Mouse (Mus musculus) embryo, embryonic 11.5 days (tissue): Measurements from ENCODE around the gene Kif13a.
A peak's percentile ranks its signal among the peaks of the same experiment; 100 is the strongest.

Experiments
- DNase-seq: peaks from one replicate; pipeline ENCODE4 v3.0.0-alpha.2; 2012; ENCODE audit warnings: low read depth, low spot score

The Kif13a gene

DNA sequence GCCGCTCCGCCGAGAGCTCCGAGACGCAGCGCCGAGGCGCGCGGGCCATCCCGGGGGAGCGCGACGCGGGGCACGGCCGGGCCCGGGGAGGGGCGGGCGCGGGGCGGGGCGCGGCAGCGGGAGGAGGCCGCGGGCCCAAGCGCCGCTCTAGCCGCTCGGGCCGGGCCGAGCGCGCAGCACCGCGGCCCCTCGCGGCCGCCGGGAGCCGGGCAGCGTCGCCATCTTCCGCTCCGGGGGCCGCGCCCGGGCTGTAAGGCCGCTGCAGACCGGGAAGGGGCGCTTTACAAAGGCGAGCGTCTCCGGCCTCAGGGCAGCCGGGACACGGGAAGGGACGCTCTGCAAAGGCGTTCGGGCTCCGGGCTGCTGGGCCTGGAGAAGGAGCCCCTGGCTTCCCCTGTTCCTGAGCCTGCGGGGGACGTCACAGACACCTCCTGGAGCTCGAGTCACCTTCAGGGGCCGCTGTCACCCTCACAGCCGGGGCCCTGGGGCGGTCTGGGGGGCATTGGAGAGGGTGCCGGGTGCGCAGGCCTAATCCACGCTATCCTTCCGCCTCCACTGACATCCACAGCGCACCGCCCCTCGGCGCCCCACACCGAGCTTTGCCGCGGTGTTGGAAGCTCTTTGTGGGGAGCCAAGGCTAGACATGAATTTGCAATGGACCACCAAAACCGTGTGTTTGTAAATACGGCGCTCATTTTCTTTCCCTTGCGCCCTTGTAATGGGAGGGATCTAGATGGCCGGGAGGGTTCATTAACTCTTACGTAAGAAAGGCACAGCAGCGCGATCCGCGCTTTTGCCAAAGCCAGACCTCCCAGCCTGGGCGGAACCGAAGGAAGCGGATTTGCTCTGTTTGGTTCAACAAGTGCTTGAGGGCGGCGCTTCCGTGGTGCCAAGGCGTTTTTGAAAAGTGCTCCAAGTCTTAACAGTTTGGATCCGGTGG, at the start of gene Kif13a:
TSS of gene Kif13a (minus strand) at position 149 of the 940 bp plus-strand sequence.
- DNase-seq, result peak; percentile 77

DNA sequence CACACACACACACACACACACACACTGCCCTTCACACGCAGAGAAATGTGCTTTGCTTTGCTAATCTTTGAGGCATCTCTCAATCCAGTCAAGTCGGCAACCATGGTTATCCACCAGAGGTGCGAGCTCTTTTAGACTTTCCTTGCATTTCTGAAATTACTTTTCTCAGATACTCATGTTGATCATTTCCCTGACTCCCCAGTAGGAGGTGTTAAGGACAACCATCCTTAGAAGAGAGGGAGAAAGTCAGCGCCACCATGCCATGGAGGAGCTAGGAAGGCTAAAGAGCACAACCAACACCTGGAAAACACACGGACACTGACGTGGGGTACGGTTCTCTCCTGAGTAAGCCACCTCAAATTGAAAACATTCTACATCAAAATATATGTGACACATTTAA, 46.9 kb upstream of the Kif13a start:
- no peak for DNase-seq

DNA sequence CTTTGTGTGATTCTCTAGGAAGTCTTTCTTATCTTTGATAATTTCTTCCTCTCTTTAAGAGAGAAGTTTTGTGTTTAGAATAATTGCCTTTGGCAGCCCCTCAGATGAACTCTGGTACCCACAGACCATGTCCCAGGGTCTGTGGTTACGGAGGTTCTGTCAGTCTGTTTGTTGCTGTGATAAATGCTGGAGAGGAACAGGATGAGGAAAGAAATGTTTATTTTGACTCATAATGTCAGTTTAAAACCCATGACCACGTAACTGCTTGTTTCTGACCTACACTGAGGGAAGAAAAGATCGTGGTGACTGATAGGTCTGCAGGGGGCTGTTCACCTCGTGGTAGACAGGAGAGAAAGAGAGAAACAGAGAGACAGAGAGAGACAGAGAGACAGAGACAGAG, 46.3 kb upstream of the Kif13a start:
- DNase-seq, result no peak

DNA sequence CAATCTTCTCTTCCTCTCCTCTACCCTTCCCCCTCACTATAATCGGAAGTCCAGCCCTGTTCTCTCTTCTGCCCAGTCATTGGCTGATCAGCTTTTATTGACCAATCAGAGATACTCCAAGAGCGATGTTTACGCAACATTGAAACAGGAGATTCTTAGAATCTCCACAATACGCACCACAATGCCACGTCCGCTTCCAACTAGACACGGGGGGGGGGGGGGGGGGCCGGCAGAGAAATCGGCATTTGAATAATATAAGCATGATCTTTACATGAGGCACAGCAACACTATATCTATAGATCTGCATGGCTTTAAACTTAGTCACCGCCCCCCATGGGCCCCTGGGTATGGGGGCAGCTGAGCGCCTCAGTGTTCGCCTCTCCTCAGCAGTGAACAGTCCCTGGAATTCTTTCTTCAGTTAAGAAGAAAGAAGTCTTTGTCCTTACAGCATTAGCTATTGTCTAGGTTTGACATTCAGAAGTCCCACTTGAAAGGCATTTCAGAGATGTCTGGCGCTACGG, 45.4 kb upstream of the Kif13a start:
- DNase-seq, result no peak

- no peak for DNase-seq
Observed at GRCm38 (mm10) chr13:46970286-46970945, 40.7 kb upstream of the Kif13a start.

DNA sequence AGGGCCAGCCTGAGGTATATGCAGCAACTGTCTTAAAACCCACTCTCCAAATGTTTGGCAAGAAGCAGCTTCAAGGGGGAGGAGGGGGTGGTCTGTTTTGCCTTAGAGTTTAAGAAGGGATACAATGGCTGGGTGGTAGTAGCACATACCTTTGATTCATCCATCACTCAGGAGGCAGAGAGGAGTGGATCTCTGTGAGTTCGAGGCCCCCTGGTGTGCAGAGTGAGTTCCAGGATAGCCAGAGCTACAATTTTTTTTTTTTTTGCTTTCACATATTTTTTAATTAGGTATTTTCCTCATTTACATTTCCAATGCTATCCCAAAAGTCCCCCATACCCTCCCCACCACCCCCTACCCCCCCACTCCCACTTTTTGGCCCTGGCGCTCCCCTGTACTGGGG, 39.0 kb upstream of the Kif13a start:
- DNase-seq, result no peak

GRCm38 (mm10) chr13:46967308-46967707, 37.6 kb upstream of the Kif13a start:
- DNase-seq, result no peak

GRCm38 (mm10) chr13:46960878-46961474, 31.3 kb upstream of the Kif13a start:
- DNase-seq, result no peak

DNA sequence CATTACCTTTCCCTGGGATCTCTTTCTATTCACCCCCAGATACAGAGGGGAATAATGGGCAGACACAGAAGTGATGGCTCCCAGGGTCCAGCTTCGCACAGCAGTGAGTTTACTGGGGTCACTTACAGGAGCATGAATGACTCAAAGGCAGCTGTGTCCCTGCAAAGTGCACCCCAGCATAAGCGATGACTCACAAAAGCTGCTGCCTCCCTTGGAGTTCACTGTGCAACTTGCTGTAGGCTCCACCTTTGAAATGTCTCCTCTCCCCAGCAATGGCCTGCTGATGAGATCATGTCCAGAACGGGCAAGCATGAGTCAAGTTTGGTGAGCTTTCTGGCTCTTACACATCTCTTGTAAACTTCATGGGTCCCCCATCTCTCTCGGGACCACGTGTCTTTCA, 29.5 kb upstream of the Kif13a start:
- DNase-seq, result no peak

GRCm38 (mm10) chr13:46951212-46951611, 21.5 kb upstream of the Kif13a start:
- DNase-seq, result no peak

DNA sequence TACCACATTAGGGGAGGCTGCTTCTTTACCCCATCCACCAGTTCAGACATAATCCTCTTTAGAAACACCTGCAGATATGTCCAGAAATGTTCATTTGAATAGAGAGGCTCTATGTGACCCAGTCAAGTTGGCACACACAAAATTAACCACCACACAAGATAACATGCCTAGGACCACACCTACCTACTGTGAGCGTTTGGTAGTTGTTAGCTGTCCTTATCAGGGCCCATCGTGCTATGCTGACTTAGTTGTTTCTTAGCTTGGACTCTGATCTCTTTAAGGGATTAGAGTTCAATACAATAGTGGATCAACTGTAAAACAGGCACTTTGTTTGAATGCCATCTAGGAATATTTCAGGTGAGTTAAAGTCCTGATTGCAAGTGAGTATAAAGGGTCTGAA, 20.1 kb upstream of the Kif13a start:
- no peak for DNase-seq

DNA sequence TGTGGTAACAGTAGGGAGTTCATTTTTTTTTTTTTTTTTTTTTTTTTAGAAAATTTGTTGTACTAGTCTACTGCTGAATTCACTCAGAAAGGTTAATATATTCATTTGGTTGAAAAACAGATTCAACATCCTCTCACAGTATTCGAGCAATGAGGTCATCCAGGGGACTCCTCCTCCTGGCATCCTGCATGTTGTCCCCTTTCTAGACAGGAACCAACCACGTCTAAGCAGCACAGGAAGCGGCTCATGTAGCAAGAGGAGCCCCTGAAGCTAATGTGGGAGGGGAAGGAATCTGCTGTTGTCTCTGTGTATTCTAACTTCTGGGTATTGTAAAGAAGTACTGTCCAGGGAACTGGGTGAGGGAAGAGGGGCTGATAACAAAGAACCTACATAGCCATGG, 18.4 kb upstream of the Kif13a start:
- no peak for DNase-seq

- no peak for DNase-seq
Observed at GRCm38 (mm10) chr13:46946041-46946440, 16.4 kb upstream of the Kif13a start.

- DNase-seq, result no peak
Observed at GRCm38 (mm10) chr13:46945256-46945655, 15.6 kb upstream of the Kif13a start.

DNA sequence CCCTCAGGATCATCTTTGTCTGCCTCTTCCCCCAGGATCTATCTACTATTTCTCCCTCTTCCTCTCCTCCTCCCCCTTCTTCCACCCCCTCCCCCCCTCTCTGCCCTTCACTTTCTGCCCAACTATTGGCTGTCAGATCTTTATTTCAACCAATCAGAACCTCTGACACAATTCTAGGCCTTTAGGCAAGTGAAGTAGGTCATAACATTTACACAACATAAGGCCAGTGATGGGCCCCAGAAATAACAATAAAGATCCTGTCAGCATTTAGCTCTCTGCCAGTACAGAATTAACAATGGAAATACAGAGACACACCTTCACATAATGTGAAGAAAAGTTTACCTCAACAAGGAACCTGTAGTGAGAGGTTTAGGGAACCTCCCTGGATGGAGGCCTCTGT, 13.6 kb upstream of the Kif13a start:
- DNase-seq, result no peak

DNA sequence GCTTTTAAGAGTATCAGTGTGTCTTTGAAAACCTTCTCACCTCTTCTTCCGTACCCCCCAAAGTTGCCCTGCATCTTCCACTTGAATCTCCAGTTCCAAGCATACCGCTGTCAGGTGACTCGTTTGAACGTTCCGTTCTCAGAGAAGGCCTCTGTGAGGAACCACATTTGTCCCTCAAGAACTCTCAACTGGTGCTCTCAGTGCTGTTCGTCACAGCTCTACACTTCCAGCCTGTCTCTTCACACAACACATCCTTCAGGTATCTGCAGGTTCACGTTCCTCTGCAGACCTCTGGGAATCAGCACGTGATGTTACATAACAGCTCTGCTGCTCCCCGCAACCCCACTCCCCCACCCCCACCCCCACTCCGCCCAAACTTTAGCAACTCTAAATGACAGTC, 4.4 kb upstream of the Kif13a start:
- DNase-seq, result no peak

- DNase-seq, result no peak
Observed at GRCm38 (mm10) chr13:46932846-46933245, 3.2 kb upstream of the Kif13a start.

DNA sequence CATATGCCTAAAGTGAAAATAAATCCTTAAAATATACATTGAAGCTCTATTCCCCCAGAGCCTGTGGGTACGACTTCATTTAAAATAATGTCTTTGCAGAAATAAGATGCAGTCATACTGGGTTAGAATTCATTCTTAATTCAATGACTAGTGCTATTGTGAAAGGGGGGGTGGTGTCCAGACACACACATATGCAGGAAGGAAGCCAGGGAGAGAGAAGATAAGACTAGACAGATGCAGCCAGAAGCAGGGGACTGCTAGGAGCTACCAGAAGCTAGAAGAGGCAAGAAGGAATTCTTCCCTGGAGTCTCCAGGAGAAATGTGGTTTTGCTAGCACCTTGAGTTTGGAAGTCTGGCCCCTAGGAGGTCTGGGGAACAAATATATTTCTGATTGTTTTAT, 2.4 kb upstream of the Kif13a start:
- no peak for DNase-seq

GRCm38 (mm10) chr13:46930659-46931046, 986 bp upstream of the Kif13a start:
- no peak for DNase-seq

DNA sequence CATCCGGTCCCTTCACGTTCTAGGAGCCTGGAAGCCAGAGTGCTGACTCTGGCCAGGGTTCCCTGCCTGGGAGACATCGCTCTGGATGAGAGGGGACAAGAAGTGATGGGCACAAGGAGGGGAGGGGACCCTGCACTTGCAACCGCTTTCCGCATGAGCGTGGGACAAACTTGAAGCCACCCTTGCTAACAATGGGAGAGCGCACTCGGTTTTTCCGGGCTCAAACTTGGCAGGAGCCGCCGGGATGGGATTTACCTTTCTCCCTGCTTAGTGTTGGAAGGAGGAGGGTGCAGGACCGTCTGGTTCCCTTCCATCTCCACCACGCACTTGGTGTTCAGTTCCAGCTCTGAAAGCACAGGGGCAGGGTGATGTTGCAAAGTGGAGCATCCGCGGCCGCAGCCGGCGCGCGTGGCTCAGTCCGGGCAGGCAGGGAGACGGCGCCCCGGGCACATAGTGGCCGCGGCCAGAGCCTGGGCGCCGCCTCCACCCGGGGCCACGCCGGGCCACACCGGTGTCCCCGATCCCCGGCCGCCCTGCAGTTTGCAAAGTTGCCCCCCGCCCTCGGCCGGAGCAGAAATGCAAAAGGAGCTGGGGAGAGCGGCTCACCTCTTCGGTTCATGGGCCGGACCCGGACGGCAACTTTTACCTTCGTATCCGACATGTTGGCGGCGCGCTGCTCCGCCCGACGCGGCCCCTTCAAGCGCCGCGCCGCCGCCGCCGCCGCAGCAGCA, 541 bp downstream of the Kif13a start:
- peak; percentile 38 for DNase-seq

- DNase-seq, result no peak
Observed at GRCm38 (mm10) chr13:46928404-46928803, 1.3 kb downstream of the Kif13a start.

GRCm38 (mm10) chr13:46925671-46926070, 4.0 kb downstream of the Kif13a start:
- no peak for DNase-seq
